Mouse (Mus musculus): Measurements from ENCODE around the gene Vps16. TPM values are rescaled to one million over a fixed set of nuclear protein-coding genes. Genes with fewer than 3 reads are reported as not detected.

Vps16 gene
- total RNA-seq, 2 experiments from 2014 or later: 85.2 to 87.8 TPM

GRCm38 (mm10) chr2:130421781-130422620, 2.1 kb upstream of the Vps16 start:
- no peak for DNase-seq (ENCODE audit: low spot score in 2 of 2)

GRCm38 (mm10) chr2:130423397-130424125, 578 bp upstream of the Vps16 start:
- peak; percentile 68 to 84 for DNase-seq (ENCODE audit: low spot score in 2 of 2)

GRCm38 (mm10) chr2:130425112-130425511, 973 bp downstream of the Vps16 start:
- DNase-seq (ENCODE audit: low spot score in 2 of 2): peak in 1 of 2 experiments; percentile 30

- no peak for DNase-seq (ENCODE audit: low spot score in 2 of 2)
These were observed 5.7 kb downstream of the Vps16 start for GRCm38 (mm10) chr2:130429851-130430250.

GRCm38 (mm10) chr2:130430484-130430883, 6.3 kb downstream of the Vps16 start:
- no peak for DNase-seq (ENCODE audit: low spot score in 2 of 2)

GRCm38 (mm10) chr2:130432157-130432556, 8.0 kb downstream of the Vps16 start:
- no peak for DNase-seq (ENCODE audit: low spot score in 2 of 2)

GRCm38 (mm10) chr2:130433152-130433551, 9.0 kb downstream of the Vps16 start:
- peak in 1 of 2 experiments; percentile 71 for DNase-seq (ENCODE audit: low spot score in 2 of 2)

GRCm38 (mm10) chr2:130436769-130437168, 12.6 kb downstream of the Vps16 start:
- no peak for DNase-seq (ENCODE audit: low spot score in 2 of 2)

GRCm38 (mm10) chr2:130438861-130439260, 14.7 kb downstream of the Vps16 start:
- peak in 1 of 2 experiments; percentile 51 for DNase-seq (ENCODE audit: low spot score in 2 of 2)

- no peak for DNase-seq (ENCODE audit: low spot score in 2 of 2)
These were observed 15.8 kb downstream of the Vps16 start for GRCm38 (mm10) chr2:130439840-130440480.

GRCm38 (mm10) chr2:130442162-130442561, 18.0 kb downstream of the Vps16 start:
- DNase-seq (ENCODE audit: low spot score in 2 of 2): no peak

- DNase-seq (ENCODE audit: low spot score in 2 of 2): no peak
These were observed 24.3 kb downstream of the Vps16 start for GRCm38 (mm10) chr2:130448449-130448848.

- DNase-seq (ENCODE audit: low spot score in 2 of 2): no peak
These were observed 25.1 kb downstream of the Vps16 start for GRCm38 (mm10) chr2:130449021-130449793.

- peak; percentile 91 to 94 for DNase-seq (ENCODE audit: low spot score in 2 of 2)
These were observed 25.8 kb downstream of the Vps16 start, which contains the start of gene Ptpra for GRCm38 (mm10) chr2:130449794-130450433. Gene Ptpra (plus strand): TSS chr2:130450278.

GRCm38 (mm10) chr2:130450434-130450796, 26.3 kb downstream of the Vps16 start:
- peak; percentile 73 to 81 for DNase-seq (ENCODE audit: low spot score in 2 of 2)

GRCm38 (mm10) chr2:130451086-130451726, 27.1 kb downstream of the Vps16 start:
- DNase-seq (ENCODE audit: low spot score in 2 of 2): no peak

GRCm38 (mm10) chr2:130451727-130452090, 27.6 kb downstream of the Vps16 start:
- DNase-seq (ENCODE audit: low spot score in 2 of 2): no peak

GRCm38 (mm10) chr2:130452266-130452665, 28.1 kb downstream of the Vps16 start:
- DNase-seq (ENCODE audit: low spot score in 2 of 2): no peak

GRCm38 (mm10) chr2:130453421-130453820, 29.3 kb downstream of the Vps16 start:
- no peak for DNase-seq (ENCODE audit: low spot score in 2 of 2)

All from layer of hippocampus, adult 18-20 months (tissue).